Mouse (Mus musculus) heart, adult 2 months (tissue): ENCODE data around the gene Mapk10. TPM values are rescaled to one million over a fixed set of nuclear protein-coding genes. Genes with fewer than 3 reads are reported as not detected.

ENCODE experiments used
- DNase-seq, 2 experiments: peaks; one replicate each; pipeline ENCODE4 v3.0.0; 2021
- H3K27ac ChIP-seq: fragments of 200-600 bp; 2 replicates; pipeline ENCODE4 v1.8.1; 2022
- H3K27me3 ChIP-seq: fragments of 200-500 bp; 2 replicates; pipeline ENCODE4 v1.6.1; 2012; ENCODE audit warnings: mild to moderate bottlenecking, low read length, inconsistent platforms, mixed read lengths; ENCODE audit not compliant: control insufficient read depth, insufficient read depth
- H3K36me3 ChIP-seq: fragments of 200-500 bp; 2 replicates; pipeline ENCODE4 v1.6.1; 2012; ENCODE audit warnings: low read length, inconsistent platforms; ENCODE audit not compliant: control insufficient read depth, insufficient read depth
- H3K4me1 ChIP-seq: fragments of 200-500 bp; 2 replicates; pipeline ENCODE4 v1.6.1; 2011; ENCODE audit warnings: low read length; ENCODE audit not compliant: control insufficient read depth, insufficient read depth
- H3K4me3 ChIP-seq: fragments of 200-600 bp; 2 replicates; pipeline ENCODE4 v1.8.1; 2022
- H3K79me2 ChIP-seq: fragments of 200-500 bp; replicated peaks from 2 replicates; pipeline ENCODE4 v1.6.1; 2012; ENCODE audit warnings: mild to moderate bottlenecking, inconsistent platforms, low read length, moderate library complexity, mixed read lengths; ENCODE audit not compliant: control insufficient read depth, insufficient read depth
- H3K9ac ChIP-seq: fragments of 200-500 bp; 2 replicates; pipeline ENCODE4 v1.6.1; 2012; ENCODE audit warnings: low read depth, mild to moderate bottlenecking, control low read depth, inconsistent platforms, low read length, mixed read lengths
- CTCF ChIP-seq: fragments of 200-600 bp; IDR thresholded peaks from 2 replicates; pipeline ENCODE4 v1.8.1; 2022; ENCODE audit warnings: antibody characterized with exemption, mild to moderate bottlenecking, moderate library complexity
- EP300 ChIP-seq: fragments of 200-500 bp; IDR thresholded peaks from 2 replicates; pipeline ENCODE4 v1.6.1; 2011; ENCODE audit warnings: low read depth, low read length, control low read depth; ENCODE audit not compliant: insufficient read depth
- POLR2A ChIP-seq: fragments of 200-500 bp; IDR thresholded peaks from 2 replicates; pipeline ENCODE4 v1.6.1; 2011; ENCODE audit warnings: mild to moderate bottlenecking, low read depth, low read length, control low read depth; ENCODE audit not compliant: insufficient read depth
- WGBS: fragments of 180-500 bp; shearing (Covaris S2); methylation state at CpG from one replicate; pipeline ENCODE4 v1.1.7; 2018; 5-methylcytosine and 5-hydroxymethylcytosine counted together
- intact Hi-C: fragments of 180-260 bp; cut with DNase I; formaldehyde crosslinking; loops from one replicate; pipeline ENCODE4 v1.15.1; 2025
- polyA plus RNA-seq: library from polyadenylated mRNA; depleted of rRNA; stranded (reverse); fragments of >200 nt; gene quantifications from 2 replicates; pipeline ENCODE4 v1.2.3, GENCODE M21; 2012
- total RNA-seq, 2 experiments: library from RNA; stranded (reverse); gene quantifications; 2 replicates each; pipeline ENCODE4 v1.2.3; 2021

Gene Mapk10
- total and polyA plus RNA-seq, 3 experiments: 5.8 to 32.0 (median 25.7) TPM

- TF ChIP-seq CTCF (no peak), POLR2A (no peak), EP300 (no peak)
- WGBS: 60% methylated on average over 4 of the region's 4 CpGs
- Histone ChIP-seq H3K9ac (no peak overlapping the region), H3K27me3 (no peaks in the 10 kb centered on the region), H3K4me1 (no peaks in the 10 kb centered on the region), H3K36me3 (no peaks in the 10 kb centered on the region), H3K27ac (no peak overlapping the region), H3K79me2 (0 out of 2 replicates have a peak, but pooled peaks cover under 1% of the 10 kb centered on the region), H3K4me3 (no peak overlapping the region)
- DNase-seq: no peak
- intact Hi-C loops: no loop called here
Measured at GRCm38 (mm10) chr5:103008894-103009293, 202.2 kb downstream of the Mapk10 start.

GRCm38 (mm10) chr5:103002116-103002515, 209.0 kb downstream of the Mapk10 start:
- Histone ChIP-seq H3K27me3 (no peaks in the 10 kb centered on the region), H3K79me2 (no peaks in the 10 kb centered on the region), H3K4me3 (no peak overlapping the region), H3K36me3 (no peaks in the 10 kb centered on the region), H3K4me1 (no peaks in the 10 kb centered on the region), H3K27ac (no peak overlapping the region), H3K9ac (no peak overlapping the region)
- TF ChIP-seq POLR2A: no peak
- TF ChIP-seq CTCF: no peak
- no peak for TF ChIP-seq EP300
- intact Hi-C loops: no loop called here
- WGBS: 67% methylated on average over 7 of the region's 7 CpGs
- DNase-seq: no peak

- H3K4me1 ChIP-seq: no peaks in the 10 kb centered on the region
- H3K79me2 ChIP-seq: no peaks in the 10 kb centered on the region
- intact Hi-C loops: no loop called here
- 82% methylated on average over 6 of the region's 6 CpGs for WGBS
- H3K27ac ChIP-seq: no peak overlapping the region
- TF ChIP-seq POLR2A (no peak), CTCF (no peak), EP300 (no peak)
- H3K27me3 ChIP-seq: no peaks in the 10 kb centered on the region
- H3K4me3 ChIP-seq: no peak overlapping the region
- H3K9ac ChIP-seq: no peak overlapping the region
- no peaks in the 10 kb centered on the region for H3K36me3 ChIP-seq
- no peak for DNase-seq
Measured at GRCm38 (mm10) chr5:103000572-103000971, 210.6 kb downstream of the Mapk10 start.

- no peaks in the 10 kb centered on the region for H3K79me2 ChIP-seq
- DNase-seq: no peak
- WGBS: 75% methylated on average over 7 of the region's 7 CpGs
- TF ChIP-seq CTCF (no peak), EP300 (no peak), POLR2A (no peak)
- H3K36me3 ChIP-seq: no peaks in the 10 kb centered on the region
- no peak overlapping the region for H3K27ac ChIP-seq
- H3K9ac ChIP-seq: no peak overlapping the region
- intact Hi-C loops: no loop called here
- H3K27me3 ChIP-seq: no peaks in the 10 kb centered on the region
- H3K4me1 ChIP-seq: no peaks in the 10 kb centered on the region
- no peak overlapping the region for H3K4me3 ChIP-seq
Measured at GRCm38 (mm10) chr5:102998524-102998923, 212.6 kb downstream of the Mapk10 start.

GRCm38 (mm10) chr5:102997907-102998306, 213.2 kb downstream of the Mapk10 start:
- Histone ChIP-seq H3K27ac (no peak overlapping the region), H3K27me3 (no peaks in the 10 kb centered on the region), H3K9ac (no peak overlapping the region), H3K79me2 (no peaks in the 10 kb centered on the region), H3K4me1 (no peaks in the 10 kb centered on the region), H3K4me3 (no peak overlapping the region), H3K36me3 (no peaks in the 10 kb centered on the region)
- WGBS: 86% methylated on average over 11 of the region's 11 CpGs
- intact Hi-C loops: no loop called here
- TF ChIP-seq POLR2A (no peak), CTCF (no peak), EP300 (no peak)
- DNase-seq: no peak

GRCm38 (mm10) chr5:102996331-102996730, 214.8 kb downstream of the Mapk10 start:
- Histone ChIP-seq H3K79me2 (no peaks in the 10 kb centered on the region), H3K27me3 (no peaks in the 10 kb centered on the region), H3K4me1 (no peaks in the 10 kb centered on the region), H3K4me3 (no peak overlapping the region), H3K36me3 (no peaks in the 10 kb centered on the region), H3K9ac (no peak overlapping the region), H3K27ac (no peak overlapping the region)
- WGBS: 83% methylated on average over 7 of the region's 7 CpGs
- intact Hi-C loops: no loop called here
- no peak for DNase-seq
- no peak for TF ChIP-seq EP300
- TF ChIP-seq POLR2A: no peak
- no peak for TF ChIP-seq CTCF

- Histone ChIP-seq H3K4me1 (no peaks in the 10 kb centered on the region), H3K36me3 (no peaks in the 10 kb centered on the region), H3K27me3 (no peaks in the 10 kb centered on the region), H3K79me2 (no peaks in the 10 kb centered on the region), H3K27ac (no peak overlapping the region), H3K4me3 (no peak overlapping the region), H3K9ac (no peak overlapping the region)
- TF ChIP-seq POLR2A (no peak), CTCF (no peak), EP300 (no peak)
- intact Hi-C loops: no loop called here
- no peak for DNase-seq
Measured at GRCm38 (mm10) chr5:102995928-102996327, 215.2 kb downstream of the Mapk10 start.
